8 mouse cellular contexts compared by ENCODE assay signal in genomic region chr19:61097764-61098163, GRCm38 (mm10). TPM values are rescaled to one million over a fixed set of nuclear protein-coding genes. Genes with fewer than 3 reads are reported as not detected.
DNase-seq lines count a peak whose midpoint lies in the region; ATAC-seq lines count a peak whose summit lies in the region.

No protein-coding gene starts in this region.

- no peak overlapping the region for H3K27ac ChIP-seq in hindbrain, embryonic 13.5 days
- H3K27ac ChIP-seq in hindbrain, embryonic 12.5 days = no peak overlapping the region

- no peaks in the 10 kb centered on the region for H3K9me3 ChIP-seq in hindbrain, embryonic 13.5 days
- no peaks in the 10 kb centered on the region for H3K9me3 ChIP-seq in hindbrain, embryonic 12.5 days (replicated peaks)

- peak; percentile 5; the same call in 1 of the 2 replicates for ATAC-seq in hindbrain, embryonic 13.5 days (ENCODE audit: low FRiP score)
- no peak for ATAC-seq in hindbrain, embryonic 12.5 days (ENCODE audit: low FRiP score)
- 0 out of 2 replicates have a peak, but pooled peaks have one; percentile 52 for ATAC-seq in erythroid progenitor cell, adult 5-6 weeks (replicated peaks; ENCODE audit: low FRiP score, poor library complexity, severe bottlenecking)

- DNase-seq in right cerebral cortex, adult 2 months (ENCODE audit: low spot score in 2 of 2) = peak; percentile 10
- DNase-seq in right cerebral cortex, postnatal 10 days (ENCODE audit: low spot score in 2 of 2) = no peak
- DNase-seq in gastrocnemius, adult 8-10 months (ENCODE audit: low spot score in 2 of 2) = no peak
- no peak for DNase-seq in neural tube, embryonic 10.5 days (ENCODE audit: extremely low spot score, low spot score)
- DNase-seq in adrenal gland, postnatal 4 days (ENCODE audit: low spot score in 2 of 2) = no peak

- no peak overlapping the region for H3K9ac ChIP-seq in hindbrain, embryonic 13.5 days
- H3K9ac ChIP-seq in hindbrain, embryonic 12.5 days = no peak overlapping the region

- no peak overlapping the region for H3K4me2 ChIP-seq in hindbrain, embryonic 13.5 days
- no peak overlapping the region for H3K4me2 ChIP-seq in hindbrain, embryonic 12.5 days (replicated peaks)

- H3K27me3 ChIP-seq in hindbrain, embryonic 13.5 days = no peaks in the 10 kb centered on the region
- no peaks in the 10 kb centered on the region for H3K27me3 ChIP-seq in hindbrain, embryonic 12.5 days

- 28% methylated on average over 4 of the region's 4 CpGs for WGBS in hindbrain, embryonic 13.5 days
- 27% methylated on average over 4 of the region's 4 CpGs for WGBS in hindbrain, embryonic 12.5 days

- no peak overlapping the region for H3K4me3 ChIP-seq in hindbrain, embryonic 13.5 days
- no peak overlapping the region for H3K4me3 ChIP-seq in hindbrain, embryonic 12.5 days

- H3K36me3 ChIP-seq in hindbrain, embryonic 13.5 days = peaks cover 13% of the 10 kb centered on the region
- H3K36me3 ChIP-seq in hindbrain, embryonic 12.5 days = peaks cover 3% of the 10 kb centered on the region; the same call in 1 of the 2 replicates

- no peaks in the 10 kb centered on the region for H3K4me1 ChIP-seq in hindbrain, embryonic 13.5 days (replicated peaks)
- H3K4me1 ChIP-seq in hindbrain, embryonic 12.5 days = no peaks in the 10 kb centered on the region

RNA-seq across cellular contexts. Expression of gene Zfp950, which starts 42.9 kb away (rescaled TPM):
- polyA plus RNA-seq in hindbrain, embryonic 13.5 days (2015; fragmentation: Nextera tagmentation; extraction: Ambion mirVana) = 56.8 and 61.4 TPM in 2 replicates
- 40.9 and 45.3 TPM in 2 replicates for polyA plus RNA-seq in hindbrain, embryonic 12.5 days (2016; fragmentation: Nextera tagmentation; extraction: Ambion mirVana)
- 19.8 and 25.2 TPM in 2 replicates for total RNA-seq in erythroid progenitor cell, adult 5-6 weeks (2015; ENCODE audit: low replicate concordance)
- total RNA-seq in erythroid progenitor cell, adult 5-6 weeks (2017; ENCODE audit: low replicate concordance) = 15.0 and 27.2 TPM in 2 replicates
- 1 to 10 TPM; 1.5 to 7.1 (median 4.6) TPM for total RNA-seq in gastrocnemius, adult 8-10 months (2022)
- 10 to 100 TPM; 34.1 to 44.4 TPM for total RNA-seq in adrenal gland, postnatal 4 days (2021)

Comparison
In these comparisons a context has a peak if more than half of its experiments do, and no peak if none do; other contexts are left out.
1. DNase-seq: peak in right cerebral cortex, adult 2 months (2 of 2); none in right cerebral cortex, postnatal 10 days (0 of 2), gastrocnemius, adult 8-10 months (0 of 2), neural tube, embryonic 10.5 days (single experiment) and adrenal gland, postnatal 4 days (0 of 2).